Mouse (Mus musculus) liver, embryonic 11.5 days (tissue): Measurements from ENCODE around the gene Gm8978. TPM values are rescaled to one million over a fixed set of nuclear protein-coding genes. Genes with fewer than 3 reads are reported as not detected.
A peak's percentile ranks its signal among the peaks of the same experiment; 100 is the strongest.
"Not testable (repeated sequence)": the region's sequence is repeated elsewhere in the genome, so short reads cannot be mapped to it uniquely, and the experiment has no call there.

Experiments
- ATAC-seq: fragments of 200-750 bp; cut with Nextera tagmentation; replicated peaks from 2 replicates; pipeline ENCODE4 v1.8.0; 2017; ENCODE audit warnings: moderate number of reproducible peaks, mild to moderate bottlenecking, moderate TSS enrichment, moderate library complexity; ENCODE audit not compliant: low FRiP score
- DNase-seq: peaks from one replicate; pipeline ENCODE4 v3.0.0-alpha.2; 2017; ENCODE audit warnings: low spot score
- H3K27ac ChIP-seq: fragments of 300-500 bp; sonication (generic); 2 replicates; pipeline ENCODE4 v1.5.1; 2014; ENCODE audit warnings: mild to moderate bottlenecking, low read depth, low read length, control low read depth
- H3K27me3 ChIP-seq: fragments of 300-500 bp; sonication (generic); replicated peaks from 2 replicates; pipeline ENCODE4 v1.6.1; 2014; ENCODE audit warnings: low read length, mixed read lengths; ENCODE audit not compliant: control insufficient read depth, insufficient read depth
- H3K36me3 ChIP-seq: fragments of 300-500 bp; sonication (generic); 2 replicates; pipeline ENCODE4 v1.6.1; 2014; ENCODE audit warnings: mild to moderate bottlenecking, low read length, moderate library complexity, mixed read lengths; ENCODE audit not compliant: control insufficient read depth, insufficient read depth
- H3K4me1 ChIP-seq: fragments of 300-500 bp; sonication (generic); replicated peaks from 2 replicates; pipeline ENCODE4 v1.6.1; 2014; ENCODE audit warnings: low read length, mixed read lengths; ENCODE audit not compliant: control insufficient read depth, insufficient read depth
- H3K4me2 ChIP-seq: fragments of 300-500 bp; sonication (generic); 2 replicates; pipeline ENCODE4 v1.6.1; 2014; ENCODE audit warnings: mild to moderate bottlenecking, control low read depth, moderate library complexity
- H3K4me3 ChIP-seq: fragments of 300-500 bp; sonication (generic); 2 replicates; pipeline ENCODE4 v1.5.1; 2014; ENCODE audit warnings: low read depth, low read length, control low read depth
- H3K9ac ChIP-seq: fragments of 300-500 bp; sonication (generic); 2 replicates; pipeline ENCODE4 v1.6.1; 2014; ENCODE audit warnings: low read depth, low read length, control low read depth
- H3K9me3 ChIP-seq: fragments of 300-500 bp; sonication (generic); 2 replicates; pipeline ENCODE4 v1.6.1; 2016; ENCODE audit warnings: low read length, inconsistent platforms, mixed read lengths; ENCODE audit not compliant: control insufficient read depth
- WGBS: fragments of 180-500 bp; shearing (Covaris S2); extraction: QIAGEN DNeasy Blood & Tissue Kit; methylation state at CpG from one replicate; pipeline ENCODE4 v1.1.7; 2014; 5-methylcytosine and 5-hydroxymethylcytosine counted together
- microRNA-seq: library from miRNA; unstranded; fragments of <30 nt; microRNA quantifications from one replicate; pipeline ENCODE4, GENCODE M21; 2017; ENCODE audit warnings: borderline number of aligned reads
- polyA plus RNA-seq: library from polyadenylated mRNA; unstranded; fragments of >200 nt; fragmentation: Nextera tagmentation; extraction: Ambion mirVana; gene quantifications from 2 replicates; pipeline ENCODE4 v1.2.1, GENCODE M21; 2014

The Gm8978 gene
- not detected in 2 replicates for polyA plus RNA-seq

GRCm38 (mm10) chr19:33625152-33625551 lies at the start of gene Gm8978:
Gm8978 (minus strand) TSS chr19:33625252.
- not testable (repeated sequence) for H3K4me3 ChIP-seq, H3K4me2 ChIP-seq, ATAC-seq, H3K36me3 ChIP-seq, DNase-seq, H3K27ac ChIP-seq, H3K27me3 ChIP-seq, H3K4me1 ChIP-seq, H3K9me3 ChIP-seq, H3K9ac ChIP-seq

GRCm38 (mm10) chr19:33589626-33590302 lies 35.3 kb downstream of the Gm8978 start:
- WGBS = 6% methylated on average over 8 of the region's 38 CpGs
- not testable (repeated sequence) for H3K27me3 ChIP-seq, H3K9ac ChIP-seq, H3K4me1 ChIP-seq, H3K36me3 ChIP-seq, H3K9me3 ChIP-seq, H3K27ac ChIP-seq
- H3K4me3 ChIP-seq = peak overlapping the region; percentile 38
- ATAC-seq (peak; percentile 92), DNase-seq (peak; percentile 61)
- peak overlapping the region; percentile 56 for H3K4me2 ChIP-seq

GRCm38 (mm10) chr19:33568551-33568950 lies 56.5 kb downstream of the Gm8978 start:
- not testable (repeated sequence) for ATAC-seq, H3K4me3 ChIP-seq, H3K9ac ChIP-seq, H3K4me2 ChIP-seq, H3K36me3 ChIP-seq, H3K27me3 ChIP-seq, H3K9me3 ChIP-seq, DNase-seq, H3K4me1 ChIP-seq, H3K27ac ChIP-seq
- 80% methylated on average over 5 of the region's 5 CpGs for WGBS

Small RNA genes within 50 kb of the gene (microRNA-seq; reads per million reads assigned to microRNA genes)
- gene Gm27440 = not detected

Other genes starting within 250 kb of the Gm8978 start
- 2.8 TPM in 2 replicates for gene Rnls, start 233.0 kb downstream of the Gm8978 start, polyA plus RNA-seq
- gene Lipo4, start 107.5 kb downstream of the Gm8978 start, polyA plus RNA-seq = not detected in 2 replicates
- 0.36 TPM in 1 of 2 replicates, not detected in the other for gene Lipo2, start 126.1 kb upstream of the Gm8978 start, polyA plus RNA-seq
- 5.8 TPM in 2 replicates for gene Lipo3, start 136.7 kb upstream of the Gm8978 start, polyA plus RNA-seq
- gene Lipo1, start 162.2 kb upstream of the Gm8978 start, polyA plus RNA-seq = not detected in 2 replicates